Mouse (Mus musculus): ENCODE measurements at regions not wholly inside any gene's neighbourhood (a gene's known extent, or its start where the extent isn't known, plus 50 kb on each side); places are given as distances from the start of the nearest gene placed in this dataset.

- no peak overlapping the region for H3K27ac ChIP-seq (ENCODE audit: insufficient read depth, low read depth, low read length, poor library complexity, severe bottlenecking)
- no peaks in the 10 kb centered on the region for H3K4me1 ChIP-seq (ENCODE audit: control insufficient read depth in 2 of 2, insufficient read depth in 2 of 2, low read length in 2 of 2, poor library complexity in 1 of 2)
- TF ChIP-seq HCFC1 (IDR thresholded peaks at IDR 0.05; ENCODE audit: borderline replicate concordance, insufficient read depth, low read length): no peak
- TF ChIP-seq CHD2 (IDR thresholded peaks at IDR 0.05; ENCODE audit: low read depth, low read length): no peak
- no peak overlapping the region for H3K4me3 ChIP-seq (ENCODE audit: insufficient read depth in 1 of 2, low read depth in 1 of 2, low read length in 2 of 2, poor library complexity in 1 of 2, severe bottlenecking in 1 of 2)
- H3K9ac ChIP-seq (ENCODE audit: insufficient read depth, low read depth, low read length, poor library complexity, severe bottlenecking): no peak overlapping the region
- no peaks in the 10 kb centered on the region for H3K36me3 ChIP-seq (ENCODE audit: control insufficient read depth, insufficient read depth, low read length, poor library complexity, severe bottlenecking)
- in situ Hi-C loops (cut with MboI; ENCODE audit: low sequenced_read_pairs in 2 of 2, unreplicated experiment in 2 of 2): no loop called here
- DNase-seq (ENCODE audit: low read depth, low spot score): no peak
- no peaks in the 10 kb centered on the region for H3K9me3 ChIP-seq (ENCODE audit: control insufficient read depth, insufficient read depth, low read depth, low read length)
These were observed 1217.9 kb downstream of the Mat2b start for GRCm38 (mm10) chr11:39477136-39477535.

GRCm38 (mm10) chr11:39453329-39453952, 1241.6 kb downstream of the Mat2b start:
- in situ Hi-C loops (cut with MboI; ENCODE audit: low sequenced_read_pairs in 2 of 2, unreplicated experiment in 2 of 2): no loop called here
- no peak overlapping the region for H3K9ac ChIP-seq (ENCODE audit: insufficient read depth, low read depth, low read length, poor library complexity, severe bottlenecking)
- no peaks in the 10 kb centered on the region for H3K4me1 ChIP-seq (ENCODE audit: control insufficient read depth in 2 of 2, insufficient read depth in 2 of 2, low read length in 2 of 2, poor library complexity in 1 of 2)
- DNase-seq (ENCODE audit: low read depth, low spot score): no peak
- no peak overlapping the region for H3K27ac ChIP-seq (ENCODE audit: insufficient read depth, low read depth, low read length, poor library complexity, severe bottlenecking)
- no peaks in the 10 kb centered on the region for H3K9me3 ChIP-seq (ENCODE audit: control insufficient read depth, insufficient read depth, low read depth, low read length)
- TF ChIP-seq MAFK (IDR thresholded peaks at IDR 0.05; ENCODE audit: insufficient read depth, low read depth, low read length) (no peak), CHD2 (IDR thresholded peaks at IDR 0.05; ENCODE audit: low read depth, low read length) (no peak), HCFC1 (IDR thresholded peaks at IDR 0.05; ENCODE audit: borderline replicate concordance, insufficient read depth, low read length) (no peak), ZC3H11A (IDR thresholded peaks at IDR 0.05; ENCODE audit: borderline replicate concordance, low read depth, low read length) (no peak), ZNF384 (IDR thresholded peaks at IDR 0.05; ENCODE audit: low read depth, low read length) (no peak)
- no peak overlapping the region for H3K4me3 ChIP-seq (ENCODE audit: insufficient read depth in 1 of 2, low read depth in 1 of 2, low read length in 2 of 2, poor library complexity in 1 of 2, severe bottlenecking in 1 of 2)
- no peaks in the 10 kb centered on the region for H3K36me3 ChIP-seq (ENCODE audit: control insufficient read depth, insufficient read depth, low read length, poor library complexity, severe bottlenecking)

- Histone ChIP-seq H3K9me3 (ENCODE audit: control insufficient read depth, insufficient read depth, low read depth, low read length) (no peaks in the 10 kb centered on the region), H3K9ac (ENCODE audit: insufficient read depth, low read depth, low read length, poor library complexity, severe bottlenecking) (no peak overlapping the region), H3K4me1 (ENCODE audit: control insufficient read depth in 2 of 2, insufficient read depth in 2 of 2, low read length in 2 of 2, poor library complexity in 1 of 2) (no peaks in the 10 kb centered on the region), H3K27ac (ENCODE audit: insufficient read depth, low read depth, low read length, poor library complexity, severe bottlenecking) (no peak overlapping the region), H3K36me3 (ENCODE audit: control insufficient read depth, insufficient read depth, low read length, poor library complexity, severe bottlenecking) (no peaks in the 10 kb centered on the region), H3K4me3 (ENCODE audit: insufficient read depth in 1 of 2, low read depth in 1 of 2, low read length in 2 of 2, poor library complexity in 1 of 2, severe bottlenecking in 1 of 2) (no peak overlapping the region)
- TF ChIP-seq ZNF384 (IDR thresholded peaks at IDR 0.05; ENCODE audit: low read depth, low read length) (no peak), MAFK (IDR thresholded peaks at IDR 0.05; ENCODE audit: insufficient read depth, low read depth, low read length) (no peak), CHD2 (IDR thresholded peaks at IDR 0.05; ENCODE audit: low read depth, low read length) (no peak), HCFC1 (IDR thresholded peaks at IDR 0.05; ENCODE audit: borderline replicate concordance, insufficient read depth, low read length) (no peak), ZC3H11A (IDR thresholded peaks at IDR 0.05; ENCODE audit: borderline replicate concordance, low read depth, low read length) (no peak)
- in situ Hi-C loops (cut with MboI; ENCODE audit: low sequenced_read_pairs in 2 of 2, unreplicated experiment in 2 of 2): no loop called here
- no peak for DNase-seq (ENCODE audit: low read depth, low spot score)
These were observed 1248.6 kb downstream of the Mat2b start for GRCm38 (mm10) chr11:39446374-39446773.

GRCm38 (mm10) chr11:39411691-39412090, 1283.3 kb downstream of the Mat2b start:
- H3K4me1 ChIP-seq (ENCODE audit: control insufficient read depth in 2 of 2, insufficient read depth in 2 of 2, low read length in 2 of 2, poor library complexity in 1 of 2): no peaks in the 10 kb centered on the region
- no peak overlapping the region for H3K9ac ChIP-seq (ENCODE audit: insufficient read depth, low read depth, low read length, poor library complexity, severe bottlenecking)
- H3K27ac ChIP-seq (ENCODE audit: insufficient read depth, low read depth, low read length, poor library complexity, severe bottlenecking): no peak overlapping the region
- no peaks in the 10 kb centered on the region for H3K9me3 ChIP-seq (ENCODE audit: control insufficient read depth, insufficient read depth, low read depth, low read length)
- in situ Hi-C loops (cut with MboI; ENCODE audit: low sequenced_read_pairs in 2 of 2, unreplicated experiment in 2 of 2): no loop called here
- no peak overlapping the region for H3K4me3 ChIP-seq (ENCODE audit: insufficient read depth in 1 of 2, low read depth in 1 of 2, low read length in 2 of 2, poor library complexity in 1 of 2, severe bottlenecking in 1 of 2)
- H3K36me3 ChIP-seq (ENCODE audit: control insufficient read depth, insufficient read depth, low read length, poor library complexity, severe bottlenecking): no peaks in the 10 kb centered on the region
- TF ChIP-seq ZC3H11A (IDR thresholded peaks at IDR 0.05; ENCODE audit: borderline replicate concordance, low read depth, low read length) (no peak), HCFC1 (IDR thresholded peaks at IDR 0.05; ENCODE audit: borderline replicate concordance, insufficient read depth, low read length) (no peak), CHD2 (IDR thresholded peaks at IDR 0.05; ENCODE audit: low read depth, low read length) (no peak), MAFK (IDR thresholded peaks at IDR 0.05; ENCODE audit: insufficient read depth, low read depth, low read length) (no peak), ZNF384 (IDR thresholded peaks at IDR 0.05; ENCODE audit: low read depth, low read length) (no peak)
- DNase-seq (ENCODE audit: low read depth, low spot score): no peak

- H3K4me1 ChIP-seq (ENCODE audit: control insufficient read depth in 2 of 2, insufficient read depth in 2 of 2, low read length in 2 of 2, poor library complexity in 1 of 2): no peaks in the 10 kb centered on the region
- H3K9ac ChIP-seq (ENCODE audit: insufficient read depth, low read depth, low read length, poor library complexity, severe bottlenecking): no peak overlapping the region
- no peaks in the 10 kb centered on the region for H3K36me3 ChIP-seq (ENCODE audit: control insufficient read depth, insufficient read depth, low read length, poor library complexity, severe bottlenecking)
- in situ Hi-C loops (cut with MboI; ENCODE audit: low sequenced_read_pairs in 2 of 2, unreplicated experiment in 2 of 2): no loop called here
- H3K9me3 ChIP-seq (ENCODE audit: control insufficient read depth, insufficient read depth, low read depth, low read length): no peaks in the 10 kb centered on the region
- H3K27ac ChIP-seq (ENCODE audit: insufficient read depth, low read depth, low read length, poor library complexity, severe bottlenecking): no peak overlapping the region
- TF ChIP-seq HCFC1 (IDR thresholded peaks at IDR 0.05; ENCODE audit: borderline replicate concordance, insufficient read depth, low read length) (no peak), CHD2 (IDR thresholded peaks at IDR 0.05; ENCODE audit: low read depth, low read length) (no peak), ZC3H11A (IDR thresholded peaks at IDR 0.05; ENCODE audit: borderline replicate concordance, low read depth, low read length) (no peak), ZNF384 (IDR thresholded peaks at IDR 0.05; ENCODE audit: low read depth, low read length) (no peak), MAFK (IDR thresholded peaks at IDR 0.05; ENCODE audit: insufficient read depth, low read depth, low read length) (no peak)
- DNase-seq (ENCODE audit: low read depth, low spot score): no peak
- H3K4me3 ChIP-seq (ENCODE audit: insufficient read depth in 1 of 2, low read depth in 1 of 2, low read length in 2 of 2, poor library complexity in 1 of 2, severe bottlenecking in 1 of 2): no peak overlapping the region
These were observed 1283.8 kb downstream of the Mat2b start for GRCm38 (mm10) chr11:39411182-39411581.

Data from ES-E14 (cell line).